Mouse (Mus musculus) adrenal gland, adult 8-10 months (tissue): ENCODE results near the gene Pde4d. TPM values are rescaled to one million over a fixed set of nuclear protein-coding genes. Genes with fewer than 3 reads are reported as not detected.

Experiments used
- DNase-seq: peaks from one replicate; pipeline ENCODE4 v3.0.0; 2022
- total RNA-seq, 4 experiments: library from RNA; stranded (reverse); gene quantifications; 2 replicates each; pipeline ENCODE4 v1.2.4; 2022

The Pde4d gene
- total RNA-seq, 4 experiments from 2014 or later, result 10.8 to 13.3 (median 12.0) TPM

DNA sequence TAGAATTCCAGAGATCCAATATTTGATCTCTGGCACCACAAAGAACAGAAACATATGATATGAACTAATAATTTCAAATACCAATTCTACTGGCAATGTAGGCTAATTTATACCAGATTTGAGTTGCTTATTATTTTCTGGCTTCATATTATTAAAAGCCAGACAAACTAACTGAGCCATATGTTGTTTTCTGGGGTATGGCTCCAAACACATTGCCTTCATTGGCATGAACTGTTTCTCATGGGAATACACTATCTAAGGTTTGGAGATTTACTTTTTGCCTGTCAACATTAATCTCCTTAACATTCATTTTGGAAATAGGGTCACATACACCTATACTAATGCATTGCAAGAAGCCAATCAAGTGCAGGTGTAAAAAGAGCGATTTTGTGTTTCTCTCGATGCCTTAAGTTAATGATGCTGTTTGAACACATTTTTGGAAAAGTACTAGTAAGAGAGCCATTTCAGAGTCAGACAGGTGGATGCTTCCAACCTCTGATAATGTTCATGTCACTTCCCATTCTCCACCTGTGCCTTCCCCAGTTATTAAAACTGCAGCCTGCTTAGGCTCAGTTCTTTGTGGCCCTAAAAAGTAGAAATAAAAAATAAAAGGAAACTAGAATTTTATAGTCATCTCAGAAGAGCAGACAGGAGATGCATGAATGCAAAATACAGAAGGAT is 1070.4 kb downstream of the Pde4d start:
- DNase-seq, result no peak

- DNase-seq, result no peak
Observed at GRCm38 (mm10) chr13:109533838-109534523, 1084.2 kb downstream of the Pde4d start.

DNA sequence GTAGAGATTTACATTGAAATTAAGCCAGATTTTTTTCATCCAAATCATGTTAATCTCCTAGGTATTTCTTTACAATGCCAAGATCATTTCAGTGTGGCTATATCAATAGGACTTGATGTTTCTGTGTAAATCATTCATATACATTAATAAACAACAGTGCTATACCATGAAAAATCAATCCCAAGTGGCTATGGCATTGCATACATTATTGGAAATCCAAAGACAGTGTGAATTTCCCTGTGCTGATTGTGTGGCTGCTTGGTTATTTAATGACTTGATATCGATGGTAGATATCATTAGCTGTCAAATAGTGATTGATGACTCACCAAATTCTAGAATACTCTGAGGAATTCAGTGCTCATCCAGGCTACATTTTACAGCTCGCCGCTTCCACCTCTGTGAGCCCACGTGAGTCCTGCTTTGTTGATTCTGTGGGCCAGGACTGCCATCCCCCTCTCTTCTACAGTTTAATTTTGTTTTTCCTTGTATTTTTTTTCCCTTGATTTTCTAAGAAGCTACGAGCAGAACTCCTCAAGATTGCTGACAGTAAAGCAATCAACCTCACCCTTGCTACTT is 1085.0 kb downstream of the Pde4d start:
- DNase-seq, result no peak

DNA sequence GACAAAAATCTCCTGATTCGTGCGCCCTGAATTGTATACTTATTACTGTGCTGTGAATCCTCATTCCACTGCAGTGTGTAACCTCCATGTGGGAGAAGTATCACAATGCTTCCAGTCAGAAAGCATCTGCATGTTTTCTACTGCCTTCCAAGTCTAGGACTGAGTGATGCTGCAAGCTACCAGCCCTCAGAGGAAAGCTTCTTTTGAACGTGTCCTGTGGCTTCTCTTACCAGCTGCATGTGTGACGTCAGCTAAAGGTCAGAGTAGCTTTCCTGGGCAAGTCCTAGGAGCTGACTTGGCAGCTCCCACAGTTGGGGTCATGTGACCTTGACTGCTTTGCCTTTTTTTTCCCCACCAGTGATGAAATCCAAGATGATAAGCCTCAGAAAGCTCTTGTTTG is 1086.9 kb downstream of the Pde4d start:
- DNase-seq, result no peak

DNA sequence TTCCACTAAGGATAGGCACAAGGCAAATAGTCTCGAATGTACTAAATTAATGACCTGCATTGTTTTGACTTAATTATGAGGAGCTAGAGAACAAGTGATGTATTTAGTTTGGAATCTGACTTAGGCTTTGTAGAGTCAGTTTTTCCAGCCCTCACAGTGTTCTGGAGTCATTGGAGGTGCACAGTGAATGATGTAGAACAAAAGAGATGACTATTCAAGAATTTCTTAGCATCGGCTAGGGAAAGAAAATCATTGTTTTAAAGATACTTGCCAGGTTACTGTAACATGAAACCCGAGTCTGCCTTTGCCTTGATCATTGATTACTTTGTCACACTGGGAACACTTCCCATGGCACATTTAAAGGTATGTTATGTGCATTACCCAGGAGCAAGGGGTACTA is 1089.6 kb downstream of the Pde4d start:
- DNase-seq, result no peak

GRCm38 (mm10) chr13:109544646-109545045 is 1094.9 kb downstream of the Pde4d start:
- DNase-seq, result no peak

DNA sequence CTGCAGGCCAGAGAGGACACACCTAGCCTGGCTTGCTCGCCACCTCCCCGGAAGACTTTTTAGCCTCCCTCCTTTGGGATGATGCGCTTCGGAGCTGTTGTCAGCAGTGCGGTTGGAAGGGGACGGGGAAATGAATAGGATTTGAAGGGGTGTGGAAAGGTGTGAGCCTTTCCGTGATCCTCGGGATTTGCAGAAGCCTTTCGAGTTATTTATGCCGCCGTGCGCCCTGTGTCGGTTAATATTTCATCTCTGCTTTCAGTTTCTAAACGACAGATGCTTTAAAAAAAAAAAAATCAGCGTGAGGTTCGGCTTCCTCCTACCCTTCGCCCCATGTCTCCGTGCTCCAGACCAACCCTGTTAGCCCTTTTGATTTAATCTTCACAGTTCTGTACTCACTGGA is 1096.6 kb downstream of the Pde4d start:
- DNase-seq, result no peak

GRCm38 (mm10) chr13:109547006-109547587 is 1097.3 kb downstream of the Pde4d start:
- DNase-seq, result no peak

- peak; percentile 46 for DNase-seq
Observed at GRCm38 (mm10) chr13:109547700-109548099, 1098.0 kb downstream of the Pde4d start.

DNA sequence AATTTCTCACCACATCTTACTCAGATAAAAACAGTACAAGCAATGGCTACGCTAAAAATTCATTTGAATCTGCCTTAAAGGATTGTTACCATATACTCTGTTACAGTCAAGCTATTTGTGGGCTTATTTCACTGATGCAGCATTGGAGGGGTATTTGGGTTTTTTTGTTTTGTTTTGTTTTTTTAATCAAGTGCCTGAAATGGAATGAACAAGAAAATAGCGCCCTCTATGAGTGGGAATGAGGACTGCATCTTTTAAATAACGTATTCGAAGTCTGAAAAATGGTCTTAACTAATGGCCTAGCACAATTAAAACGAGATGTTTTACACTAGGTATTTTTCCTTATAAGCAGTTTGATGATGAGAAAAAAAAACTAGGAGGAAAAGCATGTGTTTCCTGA is 1098.5 kb downstream of the Pde4d start:
- no peak for DNase-seq

- DNase-seq, result no peak
Observed at GRCm38 (mm10) chr13:109548771-109549555, 1099.2 kb downstream of the Pde4d start.

- DNase-seq, result no peak
Observed at GRCm38 (mm10) chr13:109551836-109552235, 1102.1 kb downstream of the Pde4d start.

- DNase-seq, result no peak
Observed at GRCm38 (mm10) chr13:109555513-109555912, 1105.8 kb downstream of the Pde4d start.

GRCm38 (mm10) chr13:109556853-109557252 is 1107.1 kb downstream of the Pde4d start:
- DNase-seq, result no peak

- no peak for DNase-seq
Observed at GRCm38 (mm10) chr13:109558341-109559257, 1108.9 kb downstream of the Pde4d start.

- DNase-seq, result no peak
Observed at GRCm38 (mm10) chr13:109560261-109560660, 1110.5 kb downstream of the Pde4d start.

- no peak for DNase-seq
Observed at GRCm38 (mm10) chr13:109568638-109569468, 1119.1 kb downstream of the Pde4d start.

- no peak for DNase-seq
Observed at GRCm38 (mm10) chr13:109569491-109569890, 1119.7 kb downstream of the Pde4d start.

GRCm38 (mm10) chr13:109576725-109577124 is 1127.0 kb downstream of the Pde4d start:
- DNase-seq, result no peak

DNA sequence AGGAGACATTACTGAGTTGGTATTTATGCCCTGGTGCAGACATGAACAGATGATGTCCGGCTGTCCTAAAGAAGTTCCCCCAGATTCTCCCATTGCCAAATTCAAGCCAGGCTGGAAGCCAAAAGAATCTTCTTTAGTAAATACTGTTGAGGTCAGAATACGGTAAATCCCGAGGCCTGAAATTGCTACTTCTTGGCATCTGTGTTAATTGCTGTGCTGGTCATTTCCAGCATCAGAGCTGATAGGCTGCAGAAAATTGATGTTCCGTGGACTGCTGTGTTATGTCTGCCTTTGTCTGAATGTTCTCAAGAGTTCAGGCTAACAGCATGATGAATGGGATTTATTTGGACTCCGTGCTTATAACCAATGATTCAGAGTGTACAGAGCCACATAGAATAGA is 1127.7 kb downstream of the Pde4d start:
- no peak for DNase-seq

DNA sequence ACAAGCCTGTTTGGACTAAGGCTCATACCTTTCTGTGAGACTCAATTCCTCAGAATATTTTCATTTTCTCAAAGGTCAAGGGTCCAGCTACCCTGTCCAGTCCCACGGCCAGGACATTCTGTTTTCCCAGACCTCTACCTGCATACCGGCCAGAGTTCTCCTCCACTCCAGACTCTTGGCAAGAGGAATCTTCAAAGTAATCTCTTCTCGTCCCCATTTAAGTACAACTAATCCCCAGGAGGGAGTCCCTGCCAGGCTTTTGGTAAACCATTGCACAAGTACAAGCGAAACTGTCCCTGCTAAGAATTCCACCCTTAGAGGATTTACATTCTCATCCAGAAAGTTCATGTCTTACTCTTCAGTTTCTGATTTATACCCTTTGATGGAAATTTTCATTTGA is 1128.2 kb downstream of the Pde4d start:
- DNase-seq, result no peak
